Mouse (Mus musculus): ENCODE measurements around the gene Resp18.

DNA sequence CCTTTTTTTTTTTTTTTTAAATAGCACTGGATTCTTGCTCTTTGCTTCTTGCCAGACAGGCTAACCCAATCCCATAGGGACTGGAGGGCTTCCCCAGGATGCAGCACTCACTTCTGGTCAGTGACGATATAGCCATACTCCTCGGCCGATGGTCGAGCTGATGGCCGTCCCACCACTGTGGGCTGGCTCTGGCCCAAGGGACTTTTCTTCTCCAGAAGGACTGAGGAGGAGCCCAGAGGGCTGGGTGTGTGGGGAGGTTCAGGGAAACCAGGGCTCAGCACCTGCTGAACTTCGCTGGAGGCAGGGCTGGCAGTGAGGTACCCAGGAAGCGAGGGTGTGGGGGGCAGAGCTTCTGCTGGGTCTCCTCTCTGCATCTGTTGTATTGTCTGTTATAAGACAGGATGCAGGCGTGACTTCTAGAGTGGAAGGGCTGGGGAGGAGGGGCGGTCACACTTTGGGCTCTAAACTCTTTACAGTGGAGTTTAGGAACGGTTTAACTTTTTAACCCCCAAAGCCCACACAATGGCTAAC is 22.6 kb downstream of the Resp18 start:
- no peak for TF ChIP-seq CTCF (conservative IDR thresholded peaks at IDR 0.05; ENCODE audit: low read length)
- no peak for TF ChIP-seq POU5F1 (IDR thresholded peaks at IDR 0.05; ENCODE audit: borderline replicate concordance, low read length)
- no peak for TF ChIP-seq NANOG (IDR thresholded peaks at IDR 0.05; ENCODE audit: borderline replicate concordance, low read length)

Measured in E14TG2a.4 (cell line).